Mouse (Mus musculus): Measurements from ENCODE around the gene Hist1h4k. TPM values are rescaled to one million over a fixed set of nuclear protein-coding genes. Genes with fewer than 3 reads are reported as not detected.
"Not testable (repeated sequence)": the region's sequence is repeated elsewhere in the genome, so short reads cannot be mapped to it uniquely, and the experiment has no call there.

Gene Hist1h4k
- polyA plus RNA-seq, 1 experiment from 2014 or later, result 2.7 TPM

DNA sequence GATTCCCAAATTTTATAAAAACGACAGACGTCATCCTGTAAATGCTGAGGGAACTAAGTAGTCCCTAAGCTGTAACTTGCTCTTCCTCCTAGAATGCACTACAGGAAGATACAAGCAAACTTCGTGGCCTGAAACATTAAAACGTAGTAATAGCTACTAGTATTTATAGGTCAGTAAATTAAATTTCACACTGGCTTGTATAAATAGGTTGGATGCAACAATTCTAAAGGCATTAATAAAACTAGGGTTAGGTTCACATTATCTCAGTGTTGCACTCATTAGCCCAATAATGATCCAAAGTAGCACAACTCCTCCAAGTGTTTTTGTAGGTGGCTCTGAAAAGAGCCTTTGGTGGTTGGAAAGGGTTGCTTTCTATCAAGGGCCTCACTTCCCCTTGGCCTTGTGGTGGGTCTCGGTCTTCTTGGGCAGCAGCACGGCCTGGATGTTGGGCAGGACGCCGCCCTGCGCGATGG is 2.8 kb upstream of the Hist1h4k start:
- H3K4me2 ChIP-seq, result peak overlapping the region; percentile 80
- no peaks in the 10 kb centered on the region for H3K27me3 ChIP-seq (replicated peaks)
- H3K4me1 ChIP-seq, result peaks cover 28% of the 10 kb centered on the region
- H3K36me3 ChIP-seq, result no peaks in the 10 kb centered on the region
- peak overlapping the region; percentile 92 for H3K27ac ChIP-seq (replicated peaks)
- WGBS, result 3% methylated on average over 10 of the region's 10 CpGs
- H3K4me3 ChIP-seq (replicated peaks), result peak overlapping the region; percentile 48
- H3K9ac ChIP-seq (replicated peaks), result peak overlapping the region; percentile 58
- H3K9me3 ChIP-seq (replicated peaks), result no peaks in the 10 kb centered on the region
- ATAC-seq (ENCODE audit: low FRiP score), result no peak

DNA sequence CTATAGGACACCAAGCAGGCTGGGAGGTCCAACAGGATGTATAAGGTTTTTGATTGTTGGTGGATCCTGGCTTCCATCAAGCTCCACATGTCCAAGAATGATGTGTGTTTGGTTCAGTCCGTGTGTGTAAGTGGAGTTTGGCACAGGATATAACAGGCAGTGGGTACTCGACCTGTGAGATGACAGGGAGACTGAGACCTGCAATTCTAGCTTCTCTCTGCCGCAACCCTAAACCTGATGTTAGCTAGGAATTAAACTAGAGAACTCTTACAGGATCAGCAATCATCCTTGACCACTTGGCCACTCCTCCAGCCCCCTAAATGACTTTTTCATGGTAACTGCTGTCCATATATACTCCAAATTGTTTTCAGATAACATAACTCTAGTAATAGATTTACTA is 2.1 kb upstream of the Hist1h4k start:
- H3K9me3 ChIP-seq (replicated peaks), result no peaks in the 10 kb centered on the region
- 53% methylated on average over 3 of the region's 3 CpGs for WGBS
- no peak overlapping the region for H3K9ac ChIP-seq (replicated peaks)
- no peak overlapping the region; the same call in 1 of the 2 replicates for H3K27ac ChIP-seq (replicated peaks)
- H3K4me1 ChIP-seq, result peaks cover 28% of the 10 kb centered on the region
- H3K4me2 ChIP-seq, result no peak overlapping the region
- H3K4me3 ChIP-seq (replicated peaks), result no peak overlapping the region
- no peaks in the 10 kb centered on the region for H3K27me3 ChIP-seq (replicated peaks)
- ATAC-seq (ENCODE audit: low FRiP score), result no peak
- no peaks in the 10 kb centered on the region for H3K36me3 ChIP-seq

DNA sequence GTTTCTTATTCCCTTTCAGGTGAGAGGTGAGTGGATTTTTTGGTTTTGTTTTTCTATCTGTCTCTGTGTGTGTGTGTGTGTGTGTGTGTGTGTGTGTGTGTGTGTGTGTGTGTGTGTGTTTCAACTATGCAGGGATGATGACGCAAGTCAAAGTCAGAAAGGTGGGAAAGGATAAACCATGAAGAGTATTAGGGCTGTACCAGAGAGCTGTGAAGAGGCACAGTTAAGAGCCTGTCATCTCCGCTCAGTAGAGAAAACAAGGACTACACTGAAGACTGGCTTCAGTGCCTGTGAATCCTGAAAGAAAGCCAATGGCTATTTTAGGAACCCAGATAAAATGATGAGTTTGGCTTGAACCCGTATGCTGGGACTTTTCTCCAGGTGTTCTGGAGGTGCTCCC is 1.5 kb upstream of the Hist1h4k start:
- 70% methylated on average over 3 of the region's 3 CpGs for WGBS
- H3K27ac ChIP-seq (replicated peaks), result no peak overlapping the region; the same call in 1 of the 2 replicates

DNA sequence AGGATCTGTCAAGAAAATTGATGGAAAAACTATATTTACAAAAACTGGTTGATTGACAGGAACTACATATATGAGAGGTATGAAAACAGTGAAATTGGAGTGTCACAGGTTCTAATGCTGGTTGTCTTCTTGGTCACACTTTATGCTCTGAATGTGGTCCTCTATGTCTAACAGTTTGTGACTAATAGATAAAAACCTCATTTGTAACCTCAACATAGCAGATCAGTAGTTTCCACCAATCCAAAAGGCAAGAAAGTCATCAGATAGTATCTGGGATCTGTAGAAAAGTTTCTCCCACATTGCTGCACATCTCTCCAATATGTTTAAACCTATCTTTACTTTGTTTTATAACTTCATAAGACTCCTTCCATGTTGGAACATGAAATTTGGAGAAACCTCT is 1.1 kb upstream of the Hist1h4k start:
- H3K4me1 ChIP-seq, result peaks cover 28% of the 10 kb centered on the region
- no peak overlapping the region for H3K27ac ChIP-seq (replicated peaks)
- H3K4me2 ChIP-seq, result no peak overlapping the region
- no peaks in the 10 kb centered on the region for H3K9me3 ChIP-seq (replicated peaks)
- no peak overlapping the region for H3K4me3 ChIP-seq (replicated peaks)
- H3K9ac ChIP-seq (replicated peaks), result no peak overlapping the region
- no peaks in the 10 kb centered on the region for H3K27me3 ChIP-seq (replicated peaks)
- H3K36me3 ChIP-seq, result no peaks in the 10 kb centered on the region
- no peak for ATAC-seq (ENCODE audit: low FRiP score)

More for the DNA sequence above, 1.5 kb upstream of the Hist1h4k start:
- H3K36me3 ChIP-seq, result no peaks in the 10 kb centered on the region
- H3K9ac ChIP-seq (replicated peaks), result no peak overlapping the region
- H3K27me3 ChIP-seq (replicated peaks), result no peaks in the 10 kb centered on the region
- H3K4me1 ChIP-seq, result peaks cover 28% of the 10 kb centered on the region
- no peak for ATAC-seq (ENCODE audit: low FRiP score)
- H3K4me3 ChIP-seq (replicated peaks), result no peak overlapping the region
- no peak overlapping the region for H3K4me2 ChIP-seq
- H3K9me3 ChIP-seq (replicated peaks), result no peaks in the 10 kb centered on the region

DNA sequence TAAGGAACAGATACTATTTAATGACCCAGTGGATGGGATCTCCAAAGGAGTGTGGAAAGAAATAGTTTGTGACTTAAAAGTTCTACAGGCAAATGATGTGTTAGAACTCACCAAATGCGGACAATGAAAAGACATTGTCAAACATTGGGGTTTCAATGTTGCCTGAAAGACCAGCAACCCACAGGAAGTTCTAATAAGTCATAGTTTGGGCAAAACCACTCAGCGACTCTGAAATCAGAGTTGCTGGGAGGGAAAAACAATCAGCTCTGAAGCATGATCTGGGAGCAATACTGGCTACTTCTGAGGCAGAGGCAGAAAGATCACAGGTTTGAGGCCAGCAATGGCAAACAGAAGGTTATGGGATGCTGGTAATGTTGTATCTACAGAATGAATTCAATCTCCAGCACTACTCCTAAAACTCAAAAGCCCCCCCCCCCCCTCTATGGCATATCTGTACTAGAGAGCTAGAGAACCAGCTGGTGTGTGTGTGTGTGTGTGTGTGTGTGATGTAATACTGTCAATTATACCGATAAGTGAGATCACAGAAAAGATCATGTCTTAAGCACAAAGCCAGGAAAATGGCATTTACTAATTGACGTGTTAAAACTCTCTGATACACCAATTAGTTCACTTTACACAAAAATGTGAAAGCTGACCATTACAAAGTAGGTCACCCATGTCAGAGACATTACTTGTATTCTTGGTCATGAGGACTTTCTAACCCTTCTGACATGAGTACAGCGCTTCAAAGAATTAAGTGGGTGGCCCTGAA is 732 bp downstream of the Hist1h4k start:
- Histone ChIP-seq H3K27me3 (replicated peaks) (no peaks in the 10 kb centered on the region), H3K9ac (replicated peaks) (peak overlapping the region; percentile 55), H3K9me3 (replicated peaks) (no peaks in the 10 kb centered on the region), H3K4me2 (peak overlapping the region; percentile 71), H3K4me1 (peaks cover 24% of the 10 kb centered on the region), H3K27ac (replicated peaks) (peak overlapping the region; percentile 89), H3K36me3 (no peaks in the 10 kb centered on the region), H3K4me3 (replicated peaks) (peak overlapping the region; percentile 48)
- 7% methylated on average over 5 of the region's 5 CpGs for WGBS
- ATAC-seq (ENCODE audit: low FRiP score), result no peak

- H3K4me1 ChIP-seq, result peaks cover 14% of the 10 kb centered on the region
- H3K4me2 ChIP-seq, result no peak overlapping the region
- ATAC-seq (ENCODE audit: low FRiP score), result no peak
- H3K9me3 ChIP-seq (replicated peaks), result no peaks in the 10 kb centered on the region
- no peak overlapping the region for H3K27ac ChIP-seq (replicated peaks)
- no peak overlapping the region for H3K4me3 ChIP-seq (replicated peaks)
- H3K36me3 ChIP-seq, result no peaks in the 10 kb centered on the region
- H3K9ac ChIP-seq (replicated peaks), result no peak overlapping the region
- no peaks in the 10 kb centered on the region for H3K27me3 ChIP-seq (replicated peaks)
- WGBS, result 92% methylated on average over 1 of the region's 1 CpGs
Measured at GRCm38 (mm10) chr13:21745006-21745405, 5.3 kb downstream of the Hist1h4k start.

- peak; percentile 93 for ATAC-seq (ENCODE audit: low FRiP score)
- Histone ChIP-seq H3K27ac (replicated peaks) (peak within 1 kb of the TSS; percentile 96), H3K4me3 (replicated peaks) (peak within 1 kb of the TSS; percentile 43), H3K4me2 (peak within 1 kb of the TSS; percentile 80), H3K9ac (replicated peaks) (peak within 1 kb of the TSS; percentile 67), H3K4me1 (peaks cover 19% of the 10 kb centered on the region)
- not testable (repeated sequence) for H3K27me3 ChIP-seq (replicated peaks); H3K36me3 ChIP-seq; H3K9me3 ChIP-seq (replicated peaks)
- under 1% methylated on average over 46 of the region's 56 CpGs for WGBS
Measured at GRCm38 (mm10) chr13:21734906-21735767, 15.2 kb downstream of the Hist1h4k start, which contains the start of gene Hist1h4j. TSS of gene Hist1h4j (plus strand) at chr13:21735064.

GRCm38 (mm10) chr13:21734010-21734905 is 16.0 kb downstream of the Hist1h4k start:
- H3K27me3 ChIP-seq (replicated peaks), result no peaks in the 10 kb centered on the region
- peaks cover 19% of the 10 kb centered on the region for H3K4me1 ChIP-seq
- peak overlapping the region; percentile 80 for H3K4me2 ChIP-seq
- H3K9ac ChIP-seq (replicated peaks), result peak overlapping the region; percentile 67
- H3K4me3 ChIP-seq (replicated peaks), result peak overlapping the region; percentile 43
- peak; percentile 85 for ATAC-seq (ENCODE audit: low FRiP score)
- WGBS, result 0% methylated on average over 21 of the region's 21 CpGs
- peak overlapping the region; percentile 96 for H3K27ac ChIP-seq (replicated peaks)
- no peaks in the 10 kb centered on the region for H3K9me3 ChIP-seq (replicated peaks)
- no peaks in the 10 kb centered on the region for H3K36me3 ChIP-seq

GRCm38 (mm10) chr13:21733466-21733865 is 16.8 kb downstream of the Hist1h4k start:
- H3K4me2 ChIP-seq, result peak overlapping the region; percentile 80; the same call in 1 of the 2 replicates
- H3K9me3 ChIP-seq (replicated peaks), result no peaks in the 10 kb centered on the region
- ATAC-seq (ENCODE audit: low FRiP score), result 0 out of 2 replicates have a peak, but pooled peaks have one; percentile 15
- WGBS, result 63% methylated on average over 5 of the region's 5 CpGs
- no peak overlapping the region for H3K9ac ChIP-seq (replicated peaks)
- H3K27ac ChIP-seq (replicated peaks), result peak overlapping the region; percentile 96
- no peak overlapping the region for H3K4me3 ChIP-seq (replicated peaks)
- H3K27me3 ChIP-seq (replicated peaks), result no peaks in the 10 kb centered on the region
- H3K36me3 ChIP-seq, result no peaks in the 10 kb centered on the region
- H3K4me1 ChIP-seq, result peaks cover 19% of the 10 kb centered on the region

DNA sequence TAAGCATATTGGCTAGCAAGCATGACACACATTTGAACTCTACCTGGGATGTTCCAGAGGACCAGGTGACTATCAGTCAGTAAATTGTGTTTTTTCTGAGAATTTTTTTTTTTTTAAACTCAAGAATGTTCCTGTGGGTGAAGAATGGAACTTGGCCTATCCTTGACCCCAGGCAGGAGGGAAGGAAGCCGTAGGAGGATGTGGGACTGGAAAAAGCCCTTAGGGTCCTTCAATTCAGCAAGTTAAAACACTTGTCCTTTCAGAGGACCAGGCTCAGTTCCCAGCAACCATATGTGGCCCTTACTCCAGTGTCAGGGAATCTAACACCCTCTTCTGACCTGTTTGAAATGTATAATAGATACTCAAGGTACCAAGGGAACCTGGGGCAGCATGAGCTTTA is 20.8 kb downstream of the Hist1h4k start:
- 75% methylated on average over 1 of the region's 1 CpGs for WGBS

More for the DNA sequence above, 20.8 kb downstream of the Hist1h4k start:
- Histone ChIP-seq H3K4me3 (replicated peaks) (no peak overlapping the region), H3K36me3 (no peaks in the 10 kb centered on the region), H3K27ac (replicated peaks) (no peak overlapping the region), H3K4me1 (peaks cover 6% of the 10 kb centered on the region; the same call in 1 of the 2 replicates), H3K9ac (replicated peaks) (no peak overlapping the region), H3K4me2 (no peak overlapping the region), H3K9me3 (replicated peaks) (no peaks in the 10 kb centered on the region), H3K27me3 (replicated peaks) (no peaks in the 10 kb centered on the region)
- no peak for ATAC-seq (ENCODE audit: low FRiP score)

All from neural tube, embryonic 15.5 days (tissue).